Mouse (Mus musculus) cerebellum, adult 18-20 months (tissue): ENCODE data around the gene Itpripl2.

ENCODE experiments used
- DNase-seq, 2 experiments: peaks; one replicate each; pipeline ENCODE4 v3.0.0; 2021

The Itpripl2 gene

DNA sequence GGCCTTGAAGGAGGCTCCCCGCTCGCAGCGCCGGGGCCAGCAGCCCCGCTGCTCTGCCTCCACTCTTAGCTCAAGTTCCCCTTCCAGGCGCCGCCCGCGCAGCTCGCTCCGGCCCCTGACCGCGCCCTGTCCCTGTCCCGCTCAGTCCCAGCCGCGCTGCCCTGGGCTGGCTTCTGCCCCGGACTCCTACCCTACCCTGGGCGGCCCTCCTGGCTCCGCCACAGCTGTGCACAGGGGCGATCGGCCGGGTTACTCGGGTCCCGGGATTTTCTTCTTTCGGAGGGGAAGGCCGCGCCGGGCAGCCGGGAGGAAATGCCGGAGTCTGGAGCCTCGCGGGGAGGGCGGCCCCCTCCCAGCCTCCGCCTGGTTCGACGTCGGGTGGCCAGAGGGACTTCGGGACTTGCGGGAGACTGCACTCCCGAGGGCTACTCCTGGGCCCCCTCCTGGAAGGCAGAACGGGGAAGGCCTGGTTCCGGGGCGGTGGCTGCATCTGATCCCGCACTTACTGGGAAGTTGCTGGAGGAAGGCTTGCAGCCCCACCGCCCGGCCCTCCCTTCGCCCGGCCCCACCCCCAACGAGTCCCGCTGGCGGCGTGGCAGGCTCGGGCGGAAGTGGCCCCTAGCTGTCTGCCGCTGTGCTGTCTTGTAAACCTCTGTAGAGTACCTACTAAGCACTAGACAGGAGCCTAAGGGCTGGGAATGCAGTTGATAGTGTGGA lies at the start of gene Itpripl2:
Itpripl2 (minus strand) TSS at position 545 of the 717 bp plus-strand sequence.
- DNase-seq: no peak

DNA sequence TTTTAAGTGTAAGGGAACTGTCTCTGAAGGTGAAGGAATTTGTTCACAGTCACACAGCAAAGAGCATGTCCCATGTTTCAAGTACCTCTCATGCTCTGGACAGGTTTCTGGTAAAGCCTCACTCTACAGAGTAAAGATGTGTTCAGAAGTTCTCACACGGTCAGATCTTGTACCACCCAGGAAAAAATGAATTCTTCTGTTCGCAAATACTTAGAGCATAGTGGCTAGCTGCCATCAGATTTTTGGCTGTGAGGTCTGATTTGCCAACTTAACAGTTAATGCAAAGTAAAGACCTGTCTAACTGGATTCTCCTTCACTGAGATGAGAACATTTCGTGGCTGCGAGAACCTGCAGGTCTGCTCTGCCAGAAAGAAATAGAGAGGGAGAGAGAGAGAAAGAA lies 43.3 kb upstream of the Itpripl2 start:
- DNase-seq: no peak

DNA sequence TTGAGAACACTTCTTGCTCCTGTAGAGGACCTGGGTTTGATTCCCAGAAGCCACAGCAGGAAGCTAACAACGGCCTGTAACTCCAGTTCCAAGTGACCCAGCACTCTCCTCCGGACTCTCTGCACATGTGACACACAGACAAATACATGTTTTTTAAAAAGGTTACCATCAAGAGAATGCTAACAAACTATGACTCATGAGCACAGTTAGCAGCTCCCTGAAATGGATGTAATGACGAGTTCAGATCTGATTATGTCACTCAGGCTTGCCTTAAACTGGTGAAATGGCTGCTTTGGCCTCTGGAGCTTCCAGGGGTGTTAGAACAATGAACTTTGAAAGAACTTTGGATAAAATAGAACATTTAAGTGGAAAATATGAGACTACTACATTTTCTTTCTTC lies 42.6 kb upstream of the Itpripl2 start:
- DNase-seq: no peak

DNA sequence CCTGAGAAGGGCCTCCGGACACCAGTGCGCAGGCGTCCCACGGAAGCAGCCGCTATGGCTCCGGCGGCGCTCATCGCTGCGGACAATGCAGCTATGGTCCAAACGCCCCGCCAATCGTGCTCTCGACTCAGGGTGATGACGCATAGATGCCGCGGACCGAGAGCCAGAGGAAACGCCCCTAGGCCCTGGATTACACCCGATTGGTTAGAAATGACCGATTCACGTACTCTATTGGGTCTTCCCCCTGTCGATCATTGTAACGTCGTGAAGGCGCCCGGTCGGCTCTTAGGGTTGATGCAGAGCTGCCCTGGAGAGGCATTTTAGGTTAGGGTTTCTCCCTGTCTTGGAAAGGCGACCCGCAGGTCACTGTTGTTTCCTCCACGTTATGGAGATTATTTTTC lies 41.4 kb upstream of the Itpripl2 start, which contains the start of gene Coq7:
Coq7 (minus strand) TSS at position 179 of the 401 bp plus-strand sequence.
- peak; percentile 95 for DNase-seq

DNA sequence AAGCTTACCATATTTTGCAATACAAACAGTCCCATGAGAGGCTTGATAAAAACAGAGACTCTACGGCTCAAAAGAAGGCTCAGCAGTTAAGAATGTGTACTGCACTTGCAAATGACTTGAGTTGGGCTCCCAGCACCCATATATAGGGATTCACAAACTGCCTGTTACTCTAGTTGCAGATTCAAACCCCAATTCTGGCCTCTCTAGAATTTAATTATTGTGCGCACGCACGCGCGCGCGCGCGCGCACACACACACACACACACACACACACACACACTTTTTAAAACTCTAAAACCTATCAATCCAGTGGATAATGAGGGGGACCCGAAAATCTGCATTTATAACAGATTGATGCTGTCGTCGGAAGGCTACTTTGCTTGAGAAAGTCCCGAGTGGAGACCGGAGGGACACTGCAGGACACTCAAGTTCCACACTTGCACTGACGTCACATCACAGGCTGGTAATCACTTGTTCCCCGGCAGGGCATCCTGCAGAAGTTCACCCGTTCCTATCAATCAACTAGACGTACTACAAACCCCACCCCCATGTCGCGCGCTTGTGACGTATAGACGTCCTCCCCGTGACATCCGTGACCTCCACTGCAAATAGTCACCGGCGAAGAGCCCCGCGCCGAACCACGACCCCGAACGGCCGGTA lies 40.9 kb upstream of the Itpripl2 start:
- DNase-seq: peak; percentile 97 to 98

DNA sequence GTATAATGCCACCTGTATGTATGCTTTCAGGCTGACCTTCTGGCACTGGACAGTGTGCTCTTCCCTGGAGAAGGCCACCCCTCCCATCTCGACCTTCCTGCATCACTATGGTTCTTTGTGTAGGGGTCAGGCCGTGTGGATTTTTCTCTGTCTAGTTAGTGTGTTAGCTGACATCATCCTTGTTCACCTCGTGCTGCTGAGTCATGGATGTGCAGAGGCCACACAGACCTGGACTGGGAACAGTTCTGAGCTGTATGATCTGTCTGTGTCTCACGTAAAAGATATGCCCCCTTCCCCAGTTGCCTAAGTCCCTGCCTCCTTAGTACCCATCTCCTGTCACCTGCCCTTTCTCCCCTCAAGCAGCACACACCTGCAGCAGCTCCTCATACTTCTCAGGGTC lies 35.2 kb upstream of the Itpripl2 start:
- DNase-seq: no peak

DNA sequence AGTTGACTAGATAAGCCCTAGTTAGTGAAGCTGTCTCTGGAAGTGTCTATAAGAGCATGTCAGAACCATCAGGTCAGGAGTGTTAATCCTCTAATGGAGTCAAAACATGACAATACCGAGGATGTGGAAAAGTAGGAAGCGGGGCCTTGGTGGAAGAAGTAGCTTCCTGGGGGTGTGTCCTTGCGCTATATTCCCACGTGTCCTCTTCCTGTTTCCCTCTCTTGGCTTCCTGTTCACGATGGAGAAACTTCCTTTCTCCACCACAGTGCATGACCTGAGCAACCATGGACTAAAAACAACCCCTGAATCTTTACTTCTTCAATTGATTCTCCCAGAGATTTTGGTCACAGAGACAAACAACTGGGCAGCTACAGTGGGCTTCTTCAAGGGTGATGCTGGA lies 30.3 kb upstream of the Itpripl2 start:
- DNase-seq: no peak

DNA sequence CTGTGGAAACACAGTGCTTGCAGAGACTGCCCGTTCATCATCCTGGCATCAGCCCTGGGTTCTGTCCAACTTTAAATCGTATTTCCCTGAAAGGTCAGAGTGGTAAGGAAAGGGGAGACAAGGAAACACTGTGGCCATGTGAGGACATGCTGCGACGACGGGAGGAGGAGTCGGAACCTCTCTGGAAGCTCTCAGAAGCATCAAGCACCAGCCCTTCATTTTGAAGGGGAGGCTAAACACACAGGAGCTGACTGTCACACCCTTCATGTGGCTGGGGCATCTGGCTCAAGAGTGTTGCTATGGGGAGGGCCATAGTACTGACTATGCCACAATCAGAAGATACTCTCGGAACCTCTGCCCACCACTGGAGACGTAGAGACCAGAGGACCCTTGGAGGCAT lies 27.9 kb upstream of the Itpripl2 start:
- DNase-seq: no peak

DNA sequence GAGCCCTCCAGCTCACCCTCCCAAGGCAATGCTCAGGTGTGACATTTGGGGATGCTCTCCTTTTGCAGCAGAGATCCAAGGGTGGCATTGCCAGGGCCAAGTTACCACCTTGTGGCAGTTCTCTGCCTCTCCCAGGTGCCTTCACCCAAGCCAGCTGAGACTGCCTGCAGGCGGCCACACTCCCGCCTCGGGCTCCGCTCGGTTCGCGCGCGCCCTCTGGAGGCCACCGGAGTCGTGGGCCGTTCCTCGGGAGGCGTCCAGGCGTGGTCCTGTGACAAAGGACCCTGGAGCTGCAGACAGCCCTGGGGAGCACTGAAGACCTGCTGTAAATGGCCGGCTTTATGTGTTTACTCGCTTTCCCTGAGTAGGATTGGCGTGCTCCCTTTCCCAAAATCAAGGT lies 26.9 kb upstream of the Itpripl2 start:
- DNase-seq: peak; percentile 63 to 82

DNA sequence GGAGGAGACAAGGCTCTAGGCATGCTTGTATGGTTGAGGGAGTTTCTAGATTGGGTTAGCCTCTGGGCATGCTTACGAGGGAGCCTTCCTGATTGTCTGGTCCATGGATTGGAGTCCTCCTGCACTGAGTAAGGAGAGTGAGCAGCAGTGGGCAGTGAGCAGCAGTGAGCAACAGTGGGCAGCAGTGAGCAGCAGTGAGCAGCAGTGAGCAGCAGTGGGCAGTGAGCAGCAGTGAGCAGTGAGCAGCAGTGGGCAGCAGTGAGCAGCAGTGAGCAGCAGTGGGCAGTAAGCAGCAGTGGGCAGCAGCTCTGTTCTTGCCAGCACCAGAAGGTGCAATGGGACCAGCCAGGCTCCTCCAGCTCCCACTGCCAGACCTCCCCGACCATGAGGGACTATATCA lies 26.0 kb upstream of the Itpripl2 start:
- no peak for DNase-seq

DNA sequence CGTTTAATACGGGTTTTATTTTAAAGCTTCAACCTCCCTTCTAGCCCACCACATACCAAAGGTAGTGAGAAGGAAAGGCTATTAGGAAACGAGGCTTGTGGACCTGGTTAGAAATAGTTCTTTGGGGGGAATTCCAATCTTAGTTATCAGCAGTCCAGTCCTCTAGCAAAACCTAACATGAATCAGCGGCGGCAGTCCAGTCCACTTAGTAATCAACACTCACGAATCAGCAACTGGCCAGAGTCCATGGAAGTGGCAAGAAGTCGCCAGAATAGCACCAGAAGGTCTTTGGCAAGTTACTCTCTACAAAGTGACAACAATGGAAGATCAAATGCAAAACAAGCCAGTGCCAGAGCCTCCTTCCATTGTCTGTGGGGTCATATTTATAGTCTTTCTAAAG lies 16.8 kb upstream of the Itpripl2 start:
- DNase-seq: no peak

DNA sequence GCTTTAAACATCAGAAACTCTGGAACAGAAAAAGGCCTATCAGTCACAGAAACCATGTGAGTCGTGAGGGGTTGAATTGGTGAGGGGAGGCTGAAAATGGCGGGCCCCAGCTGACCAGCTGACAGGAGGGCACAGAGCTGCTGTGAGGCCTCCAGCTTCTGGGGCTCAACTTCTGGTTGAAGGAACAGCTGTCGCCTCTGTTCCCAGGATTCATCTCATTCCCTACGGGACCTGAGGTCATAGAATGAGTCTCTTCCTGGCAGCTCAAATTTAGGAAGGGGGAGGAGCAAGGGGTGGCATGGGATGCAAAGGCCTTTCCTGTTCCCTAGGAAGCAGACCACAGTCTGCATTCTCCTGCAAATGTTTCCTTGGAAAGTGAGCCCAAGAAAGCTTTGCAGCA lies 12.1 kb upstream of the Itpripl2 start:
- DNase-seq: no peak

DNA sequence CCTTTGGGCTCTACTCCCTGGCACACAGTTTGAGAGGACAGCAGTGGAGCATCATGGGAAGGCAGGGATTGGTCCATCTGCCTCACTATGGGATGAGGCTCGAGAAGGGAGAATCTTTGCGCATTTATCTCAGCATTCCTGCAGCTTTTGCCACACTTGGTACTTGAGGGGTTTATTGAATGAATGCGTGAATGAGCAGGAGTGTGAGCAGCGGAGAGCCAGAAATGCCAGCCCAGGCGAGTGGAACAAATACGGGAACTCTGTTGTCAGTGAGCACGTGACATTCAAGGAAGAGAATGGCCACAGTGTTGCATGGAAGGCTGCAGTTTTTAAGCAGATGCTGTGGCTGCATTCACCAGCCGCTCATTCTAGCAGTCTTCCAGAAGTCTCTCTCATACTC lies 10.6 kb upstream of the Itpripl2 start:
- DNase-seq: no peak

DNA sequence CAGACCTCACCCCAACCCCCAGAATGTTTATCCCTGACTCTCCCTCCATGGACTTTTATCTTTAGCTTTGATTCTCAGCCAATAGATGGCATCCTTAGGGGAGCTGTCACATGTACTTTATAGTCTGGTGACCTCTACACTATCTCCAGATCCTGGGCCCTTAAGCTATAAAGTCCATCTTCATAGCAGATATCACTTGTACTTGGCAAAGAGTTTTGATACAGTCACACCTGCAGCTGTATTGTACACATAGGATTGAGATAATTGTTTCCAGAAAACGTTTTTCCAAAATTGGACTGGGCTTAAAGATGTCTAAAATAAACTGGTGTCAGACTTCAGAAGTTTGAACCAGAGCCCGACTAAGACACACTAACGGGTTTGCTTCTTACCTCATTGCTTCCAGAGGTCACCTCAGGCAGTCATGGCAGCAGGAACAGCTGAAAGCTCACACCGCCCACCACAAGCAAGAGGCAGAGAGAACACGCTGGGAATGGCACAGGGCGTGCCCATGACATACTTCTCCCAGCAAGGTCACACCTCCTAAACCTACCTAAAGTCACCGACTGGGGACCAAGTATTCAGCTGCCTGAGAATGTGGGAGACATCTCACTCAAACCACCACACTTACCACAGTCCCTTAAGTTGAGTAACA lies 8.1 kb upstream of the Itpripl2 start:
- DNase-seq: no peak

DNA sequence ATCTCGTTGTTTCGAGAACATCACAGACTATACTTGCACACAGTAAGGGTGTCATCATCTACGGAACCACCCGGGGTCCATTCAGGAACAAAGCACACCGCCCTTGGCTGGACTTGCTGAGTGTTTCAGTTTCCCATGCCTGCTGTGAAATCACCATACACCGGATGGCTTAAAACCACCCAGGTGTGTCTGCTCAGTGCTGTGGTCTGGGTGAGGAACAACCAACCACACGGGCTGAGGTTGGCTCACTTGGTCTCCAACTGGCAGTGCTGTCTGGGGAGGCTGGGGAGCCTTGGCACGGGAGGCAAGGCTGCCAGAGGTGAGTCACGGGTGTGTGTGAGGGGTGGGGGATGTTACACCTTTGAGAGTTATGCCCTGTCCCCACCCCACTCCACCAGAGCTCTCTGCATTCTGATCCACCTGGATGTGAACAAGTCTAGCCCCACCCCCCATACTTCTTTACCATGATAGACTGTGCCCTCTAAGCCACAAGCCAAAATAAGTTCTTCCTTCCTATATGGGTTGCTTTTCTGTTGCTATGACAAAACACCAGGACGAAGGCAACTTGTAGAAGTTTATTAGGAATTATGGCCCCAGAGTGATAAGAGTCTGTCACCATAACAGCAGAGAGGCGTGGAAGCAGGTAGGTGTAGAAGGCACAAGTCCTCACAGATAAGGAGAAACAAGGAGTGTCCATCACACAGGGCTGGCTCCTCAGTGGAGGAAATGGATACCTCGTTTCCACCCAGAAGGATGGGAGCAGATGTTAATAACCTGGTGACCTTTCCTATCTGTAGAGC lies 7.4 kb upstream of the Itpripl2 start:
- no peak for DNase-seq

DNA sequence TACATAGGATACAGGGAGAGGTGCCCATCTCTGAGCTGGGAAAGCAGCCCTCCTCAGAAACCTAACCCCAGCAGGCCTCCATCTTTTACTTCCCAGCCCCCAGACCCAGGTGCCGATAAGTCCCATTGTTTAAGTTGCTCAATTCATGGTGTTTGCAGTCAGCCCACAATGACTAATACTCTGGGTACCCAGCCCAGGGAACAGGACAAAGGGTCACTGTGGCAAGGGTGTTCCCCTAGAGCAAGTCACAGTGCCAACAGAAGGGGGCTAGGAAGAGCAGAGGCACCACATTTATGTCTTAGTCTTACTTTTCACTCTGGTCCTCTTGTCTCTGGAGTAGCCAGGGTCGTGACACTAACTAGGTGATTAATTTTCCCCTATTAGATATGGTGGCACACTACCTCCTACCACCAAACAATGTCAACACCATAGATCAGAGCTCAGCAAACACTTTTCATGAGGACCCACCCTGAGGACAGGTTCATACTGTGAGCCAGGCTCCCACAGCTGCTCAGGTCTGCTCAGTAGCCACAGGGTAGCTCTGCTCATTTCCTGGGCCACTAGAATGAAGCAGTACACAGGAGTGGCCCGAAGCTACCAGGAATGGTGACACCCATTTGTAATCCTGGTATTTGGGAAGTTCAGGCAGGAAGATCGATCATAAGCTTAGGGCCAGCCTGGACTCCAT lies 3.3 kb upstream of the Itpripl2 start:
- no peak for DNase-seq

DNA sequence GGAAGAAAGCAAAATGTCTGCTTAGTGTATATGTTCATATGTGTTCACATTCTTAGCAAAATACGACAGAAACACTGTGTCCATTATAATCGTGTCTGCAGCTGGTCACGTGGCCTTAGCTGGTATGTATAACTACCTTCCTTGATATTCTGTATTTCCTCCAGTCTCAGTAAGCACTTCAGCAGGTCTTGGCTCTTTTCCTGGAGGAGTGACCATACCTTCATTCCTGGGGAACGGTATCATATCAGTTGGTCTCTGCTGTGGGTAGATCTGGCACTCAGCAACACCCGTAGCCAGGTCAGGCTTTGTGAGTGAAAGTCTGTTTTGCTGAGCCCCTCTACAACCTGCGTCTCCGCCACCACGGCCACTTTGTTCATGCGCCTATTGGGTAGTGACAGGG lies 2.1 kb upstream of the Itpripl2 start:
- DNase-seq: no peak

DNA sequence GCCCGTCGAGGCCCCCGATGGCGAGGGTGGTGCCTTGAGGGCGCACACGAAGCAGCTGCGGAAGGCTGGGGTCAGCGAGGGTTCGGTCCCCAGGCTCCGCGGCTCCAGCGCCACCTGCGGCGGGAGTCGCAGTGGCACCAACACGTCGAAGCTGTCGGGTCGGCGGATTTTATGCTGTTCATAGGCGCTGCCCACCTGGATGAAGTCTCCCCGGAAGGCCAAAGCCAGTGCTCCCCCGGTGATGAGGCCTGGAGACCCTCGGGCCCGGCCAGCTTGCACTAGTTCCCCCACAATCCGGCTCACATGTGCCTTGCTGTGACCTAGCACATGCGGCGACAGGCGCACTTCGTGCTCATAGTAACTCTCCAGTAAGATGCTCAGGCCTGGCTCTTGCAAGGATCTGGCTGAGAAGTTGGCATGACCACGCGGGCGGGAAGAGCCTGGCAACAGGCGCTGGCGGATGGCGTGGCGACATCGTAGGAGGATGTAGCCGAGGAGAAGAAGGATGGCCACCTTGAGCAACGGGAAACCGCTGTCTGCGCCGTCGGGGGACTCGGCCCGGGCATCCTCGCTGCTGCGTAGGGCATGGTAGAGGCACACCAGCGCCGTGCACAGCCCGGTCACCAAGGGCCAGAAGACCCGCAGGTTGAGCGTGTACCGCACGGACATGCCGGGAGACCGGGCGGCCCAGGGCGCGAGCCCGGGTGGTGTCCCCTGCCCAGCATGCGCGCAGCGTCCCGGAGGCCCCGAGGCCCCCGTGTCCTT lies 927 bp downstream of the Itpripl2 start:
- no peak for DNase-seq

DNA sequence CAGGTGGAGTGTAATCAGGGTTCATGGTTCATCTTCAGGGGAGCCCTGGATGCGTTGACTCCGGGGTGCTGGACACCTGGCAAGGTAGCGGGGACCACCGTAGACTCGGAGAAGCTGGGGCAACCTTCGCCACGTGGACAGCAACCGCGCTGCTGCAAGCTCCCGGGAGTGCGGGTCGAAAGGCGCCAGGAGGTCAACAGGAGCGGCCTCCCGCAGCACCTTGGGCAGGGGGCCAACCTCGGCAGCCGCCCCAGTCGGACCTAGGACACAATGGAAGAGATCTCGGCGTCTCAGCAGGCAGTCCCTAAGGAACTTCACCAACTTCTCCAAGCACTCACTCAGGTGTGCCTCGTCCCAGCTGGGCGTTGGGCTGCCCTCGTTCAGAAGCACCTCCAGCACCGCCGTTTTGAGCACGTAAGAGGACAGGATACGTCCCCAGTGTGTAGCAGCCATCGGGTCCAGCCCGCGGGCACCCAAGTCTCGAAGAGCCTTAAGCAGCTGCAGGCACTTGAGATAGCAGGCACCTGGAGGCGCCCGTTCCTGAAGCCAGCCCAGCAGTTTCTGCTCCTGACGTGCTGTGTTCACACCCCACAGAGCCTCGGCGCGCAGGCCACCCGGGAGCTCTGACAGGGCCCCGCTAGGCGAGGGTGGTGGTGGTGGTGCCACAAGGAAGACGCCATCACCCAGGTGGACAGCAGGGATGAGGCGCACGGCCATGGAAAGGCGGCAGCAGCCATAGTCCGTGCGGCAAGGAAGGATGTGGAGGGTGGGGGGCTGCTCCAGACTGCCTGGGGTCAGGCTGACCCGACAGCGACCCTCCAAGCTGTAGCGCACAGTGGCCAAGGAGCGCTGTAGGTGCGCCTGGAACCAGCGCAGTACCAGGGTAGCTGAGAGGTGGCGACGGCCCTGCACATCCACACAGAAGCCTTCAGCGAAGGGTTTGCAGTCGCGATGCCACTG lies 1.8 kb downstream of the Itpripl2 start:
- DNase-seq: no peak

DNA sequence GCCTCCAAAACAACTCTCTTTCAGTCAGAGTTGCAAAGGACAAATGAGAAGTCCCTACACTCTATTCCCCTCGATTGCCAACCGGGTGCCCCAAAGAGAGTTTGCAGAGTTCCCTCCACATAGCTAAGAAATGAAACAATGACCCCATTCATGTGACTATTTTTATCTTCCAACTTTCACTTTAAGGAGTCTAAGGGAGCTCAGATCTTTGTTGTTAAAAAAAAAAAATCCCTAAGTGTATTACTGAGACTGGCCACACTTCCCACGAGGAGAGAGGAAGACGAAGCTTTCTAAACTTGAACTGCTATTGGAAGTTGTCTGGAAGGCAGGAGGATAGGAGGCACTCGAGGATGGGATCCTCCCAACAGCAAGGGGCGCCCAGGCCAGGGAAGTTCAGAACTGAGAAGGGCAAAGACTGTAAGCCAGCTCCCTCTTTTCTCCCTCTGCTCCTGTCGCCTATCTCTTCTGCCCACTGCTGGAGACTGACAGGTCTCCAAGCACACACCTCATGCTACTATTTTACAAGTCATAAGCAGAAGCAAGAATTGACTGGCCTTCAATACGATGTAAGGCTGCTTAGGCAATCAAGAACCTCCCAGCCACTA lies 3.6 kb downstream of the Itpripl2 start:
- DNase-seq: no peak
